Comparison of ENCODE assay signal across 8 mouse cellular contexts in genomic region chr1:78657671-78658440, GRCm38 (mm10). TPM values are rescaled to one million over a fixed set of nuclear protein-coding genes. Genes with fewer than 3 reads are reported as not detected.
DNase-seq lines count a peak whose midpoint lies in the region; ATAC-seq and TF ChIP-seq lines count a peak whose summit lies in the region.

Gene Acsl3, plus strand, starts transcription at chr1:78657825.
Gene Utp14b, plus strand, starts transcription at chr1:78658038.

- peak; percentile 96 for TF ChIP-seq POLR2A in cerebellum, adult 2 months (IDR thresholded peaks at IDR 0.05; ENCODE audit: borderline replicate concordance, insufficient read depth, low read length)

- under 1% methylated on average over 104 of the region's 104 CpGs for WGBS in cerebellum, adult 2 months
- WGBS in forebrain, postnatal 0 days: under 1% methylated on average over 91 of the region's 104 CpGs
- under 1% methylated on average over 94 of the region's 104 CpGs for WGBS in lung, embryonic 14.5 days

- peak within 1 kb of the TSS; percentile 96 for H3K9ac ChIP-seq in forebrain, postnatal 0 days
- H3K9ac ChIP-seq in lung, embryonic 14.5 days: peak within 1 kb of the TSS; percentile 96

- H3K4me3 ChIP-seq in cerebellum, adult 2 months (replicated peaks; ENCODE audit: insufficient read depth, low read depth, low read length): peak within 1 kb of the TSS; percentile 81
- peak within 1 kb of the TSS; percentile 93 for H3K4me3 ChIP-seq in forebrain, postnatal 0 days (ENCODE audit: low read depth, low read length)
- peak within 1 kb of the TSS; percentile 97 for H3K4me3 ChIP-seq in lung, embryonic 14.5 days (ENCODE audit: low read depth, low read length)

- DNase-seq in MEL-GATA-1-ER (ENCODE audit: extremely low read depth, low read depth): peak; percentile 70
- peak; percentile 96 to 98 for DNase-seq in cerebellum, adult 2 months
- peak; percentile 97 for DNase-seq in forebrain, postnatal 0 days
- peak; percentile 98 for DNase-seq in heart, postnatal 4 days
- DNase-seq in layer of hippocampus, adult 8-10 months (ENCODE audit: low spot score in 2 of 2): peak; percentile 95 to 97
- DNase-seq in lung, embryonic 14.5 days: peak; percentile 98
- peak; percentile 98 for DNase-seq in testis, postnatal 14 days (ENCODE audit: low spot score)

- TF ChIP-seq CTCF in cerebellum, adult 2 months (IDR thresholded peaks at IDR 0.05; ENCODE audit: borderline replicate concordance, insufficient read depth, low read depth, low read length): no peak
- 0 out of 2 replicates have a peak, but pooled peaks have one; percentile 17 for TF ChIP-seq CTCF in forebrain, postnatal 0 days (IDR thresholded peaks at IDR 0.05; ENCODE audit: low read depth)
- no peak for TF ChIP-seq CTCF in lung, embryonic 14.5 days (IDR thresholded peaks at IDR 0.05; ENCODE audit: low read depth)

- peak within 1 kb of the TSS; percentile 59 for H3K4me2 ChIP-seq in forebrain, postnatal 0 days (ENCODE audit: low read depth)
- H3K4me2 ChIP-seq in lung, embryonic 14.5 days: peak within 1 kb of the TSS; percentile 68

- no peaks in the 10 kb centered on the region for H3K27me3 ChIP-seq in cerebellum, adult 2 months (ENCODE audit: control insufficient read depth, insufficient read depth, low read length)
- no peaks in the 10 kb centered on the region for H3K27me3 ChIP-seq in forebrain, postnatal 0 days (ENCODE audit: insufficient read depth, low read length)
- no peaks in the 10 kb centered on the region for H3K27me3 ChIP-seq in lung, embryonic 14.5 days (ENCODE audit: insufficient read depth, low read length)

- peak within 1 kb of the TSS; percentile 95 for H3K27ac ChIP-seq in cerebellum, adult 2 months (ENCODE audit: insufficient read depth, low read length)
- peak within 1 kb of the TSS; percentile 96 for H3K27ac ChIP-seq in forebrain, postnatal 0 days (ENCODE audit: low read depth, low read length)
- H3K27ac ChIP-seq in lung, embryonic 14.5 days (ENCODE audit: low read depth): peak within 1 kb of the TSS; percentile 96

- peak; percentile 99 for ATAC-seq in forebrain, postnatal 0 days
- ATAC-seq in lung, embryonic 14.5 days (ENCODE audit: insufficient read depth): peak; percentile 100
- ATAC-seq in neutrophil, adult 5-6 weeks (ENCODE audit: extremely low read depth, insufficient number of reproducible peaks, low FRiP score, poor library complexity, severe bottlenecking): peak; percentile 91

- H3K9me3 ChIP-seq in forebrain, postnatal 0 days (ENCODE audit: low read length): no peaks in the 10 kb centered on the region
- no peaks in the 10 kb centered on the region for H3K9me3 ChIP-seq in lung, embryonic 14.5 days (ENCODE audit: low read depth, low read length)

- no peaks in the 10 kb centered on the region for H3K36me3 ChIP-seq in forebrain, postnatal 0 days (ENCODE audit: insufficient read depth)
- H3K36me3 ChIP-seq in lung, embryonic 14.5 days (ENCODE audit: insufficient read depth): no peaks in the 10 kb centered on the region

- no peaks in the 10 kb centered on the region; the same call in 1 of the 2 replicates for H3K4me1 ChIP-seq in cerebellum, adult 2 months (ENCODE audit: control insufficient read depth, insufficient read depth, low read length)
- peaks cover 5% of the 10 kb centered on the region; the same call in 1 of the 2 replicates for H3K4me1 ChIP-seq in forebrain, postnatal 0 days (ENCODE audit: insufficient read depth)
- H3K4me1 ChIP-seq in lung, embryonic 14.5 days (ENCODE audit: insufficient read depth): peaks cover 29% of the 10 kb centered on the region

RNA-seq across cellular contexts. Expression of gene Acsl3, which starts in this region (rescaled TPM):
- polyA plus RNA-seq in cerebellum, adult 2 months (2012; rRNA removed): 89.9 and 91.8 TPM in 2 replicates
- 103 and 107 TPM in 2 replicates for total RNA-seq in forebrain, postnatal 0 days (2014; rRNA removed)
- polyA plus RNA-seq in forebrain, postnatal 0 days (2015; fragmentation: Nextera tagmentation; extraction: Ambion mirVana): 59.6 and 75.6 TPM in 2 replicates
- total RNA-seq in heart, postnatal 4 days (2021): 10 to 100 TPM; 26.2 to 26.8 TPM
- total RNA-seq in layer of hippocampus, adult 8-10 months (2022): 100 to 1,000 TPM; 163 to 191 (median 171) TPM
- 54.8 and 61.2 TPM in 2 replicates for polyA plus RNA-seq in lung, embryonic 14.5 days (2014; fragmentation: Nextera tagmentation; extraction: Ambion mirVana)
- total RNA-seq in neutrophil, adult 5-6 weeks (2017): 15.5 and 20.7 TPM in 2 replicates

RNA-seq across cellular contexts. Expression of gene Utp14b, which starts in this region (rescaled TPM):
- polyA plus RNA-seq in cerebellum, adult 2 months (2012; rRNA removed): 6.2 and 6.5 TPM in 2 replicates
- total RNA-seq in forebrain, postnatal 0 days (2014; rRNA removed): 9.2 and 12.4 TPM in 2 replicates
- 2.1 and 2.8 TPM in 2 replicates for polyA plus RNA-seq in forebrain, postnatal 0 days (2015; fragmentation: Nextera tagmentation; extraction: Ambion mirVana)
- total RNA-seq in heart, postnatal 4 days (2021): 1 to 10 TPM; 4.7 to 4.9 TPM
- total RNA-seq in layer of hippocampus, adult 8-10 months (2022): 10 to 100 TPM; 19.6 to 33.4 (median 22.8) TPM
- 4.9 and 5.5 TPM in 2 replicates for polyA plus RNA-seq in lung, embryonic 14.5 days (2014; fragmentation: Nextera tagmentation; extraction: Ambion mirVana)
- 8.8 and 10.1 TPM in 2 replicates for total RNA-seq in neutrophil, adult 5-6 weeks (2017)

Comparison
In these comparisons a context has a peak if more than half of its experiments do, and no peak if none do; other contexts are left out.
1. Peak in every context shown above with its lines: DNase-seq, ATAC-seq, H3K4me3 ChIP-seq and H3K27ac ChIP-seq.